Mouse (Mus musculus): ENCODE data around the gene Vmn1r64.
"Not testable (repeated sequence)": the region's sequence is repeated elsewhere in the genome, so short reads cannot be mapped to it uniquely, and the experiment has no call there.

Gene Vmn1r64

GRCm38 (mm10) chr7:5884442-5884841 lies at the start of gene Vmn1r64:
Gene Vmn1r64 (minus strand): TSS chr7:5884542.
- DNase-seq (ENCODE audit: low read depth, low spot score), result no peak

DNA sequence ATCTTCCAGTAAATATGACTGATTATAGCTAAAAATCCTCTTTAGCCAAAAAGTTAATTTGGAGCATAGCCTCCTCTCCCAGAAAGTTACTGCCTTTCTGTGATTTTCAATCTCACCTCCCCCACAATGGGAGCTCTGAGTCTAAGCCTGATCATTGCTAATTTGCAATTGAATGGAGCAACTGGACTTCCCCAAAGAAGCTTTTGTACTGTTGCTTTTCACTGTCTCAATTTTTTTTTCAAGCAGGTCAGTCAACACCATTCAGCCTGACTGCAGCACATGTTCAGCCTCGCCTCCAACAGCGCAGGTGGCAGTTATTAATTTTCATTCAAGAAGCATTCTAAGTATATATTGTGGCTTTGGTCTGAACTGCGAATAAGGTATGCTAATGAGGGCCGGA lies 14.9 kb upstream of the Vmn1r64 start:
- no peak for DNase-seq (ENCODE audit: low read depth, low spot score)

GRCm38 (mm10) chr7:5897245-5897644 lies 12.9 kb upstream of the Vmn1r64 start:
- not testable (repeated sequence) for DNase-seq (ENCODE audit: low read depth, low spot score)

Data from A20 (cell line).